Mouse (Mus musculus) adipose tissue, adult 10 weeks (tissue): Measurements from ENCODE around the gene BC067074. TPM values are rescaled to one million over a fixed set of nuclear protein-coding genes. Genes with fewer than 3 reads are reported as not detected.

Source experiments
- polyA plus RNA-seq: library from polyadenylated mRNA; stranded (reverse); fragments of 350-450 nt; fragmentation: Illumina TruSeq; extraction: RNeasy Lipid Tissue Mini Kit (QIAGEN cat#74804); gene quantifications from one replicate; pipeline ENCODE4 v1.2.3, GENCODE M21; 2014; ENCODE audit warnings: low read depth, low replicate concordance

The BC067074 gene
- 3.0 TPM for polyA plus RNA-seq

DNA sequence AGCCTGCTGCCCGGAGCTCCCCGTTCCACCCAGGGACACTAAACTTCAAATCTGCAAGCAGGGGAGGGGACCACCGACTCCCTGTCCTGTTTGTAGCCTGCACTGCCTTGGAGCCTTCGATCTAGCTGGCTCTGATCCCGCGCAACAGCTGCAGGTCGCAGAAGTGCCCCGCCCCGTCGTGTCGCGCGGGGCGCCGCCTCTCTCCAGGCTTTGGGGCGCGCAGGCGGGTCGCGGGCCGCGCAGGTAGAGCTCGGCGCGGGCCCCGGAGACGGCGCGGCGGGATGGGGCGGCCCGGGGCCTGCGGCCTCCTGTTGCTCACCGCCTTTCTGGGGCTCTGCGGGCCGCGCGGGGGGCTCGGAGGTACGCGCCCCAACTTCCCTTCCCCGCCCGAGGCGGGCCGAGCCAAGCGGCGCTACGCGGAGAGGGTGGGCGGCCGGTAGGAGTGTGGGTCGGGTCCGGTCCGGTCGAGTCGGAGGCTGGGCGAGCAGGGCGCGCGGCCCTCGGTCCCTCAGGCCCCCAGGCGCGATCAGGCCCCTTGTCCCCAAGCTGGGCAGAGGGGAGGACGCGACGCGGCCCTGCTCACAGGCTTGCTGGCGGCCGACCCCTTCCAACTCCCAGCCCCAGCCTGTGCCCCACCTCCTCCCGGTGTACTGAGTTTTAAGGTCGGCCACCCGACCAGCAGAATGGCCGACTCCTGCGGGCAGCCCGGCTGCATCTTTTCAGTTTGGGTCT lies at the start of gene BC067074:
Gene BC067074, plus strand, starts transcription at position 185 of the 732 bp plus-strand sequence.

Other genes with a start within 250 kb of the BC067074 start
- gene Gpx8, start 246.7 kb upstream of the BC067074 start, polyA plus RNA-seq = 100 TPM
- gene Gzma, start 192.2 kb upstream of the BC067074 start, polyA plus RNA-seq = 1.7 TPM
- gene Esm1, start 83.5 kb upstream of the BC067074 start, polyA plus RNA-seq = 2.6 TPM
- not detected for gene Gzmk, start 67.3 kb upstream of the BC067074 start, polyA plus RNA-seq